Mouse (Mus musculus) erythroblast, embryonic 14.5 days (primary cell): Measurements from ENCODE around the gene Pcca.

Source experiments
- GATA1 ChIP-seq: IDR thresholded peaks from 2 replicates; pipeline ENCODE4 v1.6.1; 2012; ENCODE audit warnings: low read length, inconsistent platforms, mixed read lengths
- TAL1 ChIP-seq: IDR thresholded peaks from 3 replicates; pipeline ENCODE4 v1.6.1; 2012; ENCODE audit warnings: low read length, inconsistent platforms, mixed read lengths

- TF ChIP-seq GATA1 (no peak), TAL1 (no peak)
These were observed 354.4 kb downstream of the Pcca start for GRCm38 (mm10) chr14:122888480-122888872.
